Mouse (Mus musculus) erythroblast, adult 5-6 weeks (primary cell): ENCODE results near the gene Ppp1r27. TPM values are rescaled to one million over a fixed set of nuclear protein-coding genes. Genes with fewer than 3 reads are reported as not detected.
"Not testable (repeated sequence)": the region's sequence is repeated elsewhere in the genome, so short reads cannot be mapped to it uniquely, and the experiment has no call there.

Source experiments
- ATAC-seq: replicated peaks from 2 replicates; pipeline ENCODE4 v1.8.0; 2016; ENCODE audit warnings: moderate number of reproducible peaks, mild to moderate bottlenecking, moderate TSS enrichment, inconsistent platforms; ENCODE audit not compliant: poor library complexity, low FRiP score, severe bottlenecking
- total RNA-seq, 2 experiments: library from RNA; stranded (forward) in 1 of 2; stranded (reverse) in 1 of 2; fragments of 150-400 nt in 1 of 2; fragments of 200-764, 138-1000 nt in 1 of 2; gene quantifications; 2 replicates each; pipeline versions ENCODE4 v1.2.3 to v1.2.4; 2015 to 2017; ENCODE audit warnings: low replicate concordance in 2 of 2

Ppp1r27 gene
- not detected in 2 replicates for total RNA-seq (2015; ENCODE audit: low replicate concordance)
- total RNA-seq (2017; ENCODE audit: low replicate concordance) = not detected in 2 replicates

DNA sequence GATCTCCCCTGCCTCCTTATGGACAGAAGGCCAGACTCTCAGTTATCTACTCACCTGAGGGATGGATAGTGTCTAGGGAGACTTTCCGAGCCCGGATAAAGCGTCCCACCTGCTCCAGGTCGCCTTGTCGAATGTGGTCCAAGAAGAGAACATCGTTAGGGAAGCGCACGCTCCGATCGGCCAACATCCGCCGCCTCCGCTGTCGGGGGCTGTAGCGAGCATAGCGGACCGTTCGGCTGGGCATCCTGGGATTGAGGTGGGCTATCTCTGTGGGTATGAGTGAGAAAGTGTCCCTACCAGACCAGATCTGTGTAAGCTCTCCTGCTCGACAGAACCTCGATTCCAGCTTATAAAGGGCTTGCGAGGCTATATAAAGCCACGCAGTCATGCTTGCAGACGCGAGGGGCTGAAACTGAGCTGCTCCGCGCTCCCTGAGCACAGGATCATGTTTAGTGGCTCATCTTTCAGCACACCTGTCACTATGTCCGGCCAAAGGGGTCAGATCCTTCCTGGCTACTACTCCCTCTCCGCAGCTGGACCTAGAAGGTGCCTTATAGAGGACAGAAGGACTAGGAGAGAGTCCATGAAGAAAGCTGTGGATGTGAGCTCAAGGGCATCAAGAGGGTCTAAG lies at the start of gene Ppp1r27:
Ppp1r27 (minus strand) TSS at position 323 of the 631 bp plus-strand sequence.
- no peak for ATAC-seq

DNA sequence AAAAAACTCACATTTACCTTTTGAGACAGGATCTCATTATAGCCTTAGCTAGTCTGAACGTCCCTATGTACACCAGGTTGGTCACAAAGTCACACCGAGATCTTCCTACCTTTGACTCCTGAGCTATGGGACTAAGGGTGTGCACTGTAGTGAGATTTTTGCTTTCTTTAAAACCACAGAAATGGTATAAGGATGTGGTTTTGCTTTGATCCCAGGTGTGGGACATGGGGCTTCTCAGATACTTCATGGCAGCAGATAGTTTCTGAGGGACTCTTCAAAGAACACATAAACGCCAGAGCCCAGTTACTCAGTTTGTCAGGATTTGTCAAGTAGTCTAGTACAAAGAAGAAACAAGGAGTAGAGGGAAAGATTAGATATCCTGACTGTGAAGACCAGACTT lies 49.8 kb upstream of the Ppp1r27 start:
- ATAC-seq = no peak

DNA sequence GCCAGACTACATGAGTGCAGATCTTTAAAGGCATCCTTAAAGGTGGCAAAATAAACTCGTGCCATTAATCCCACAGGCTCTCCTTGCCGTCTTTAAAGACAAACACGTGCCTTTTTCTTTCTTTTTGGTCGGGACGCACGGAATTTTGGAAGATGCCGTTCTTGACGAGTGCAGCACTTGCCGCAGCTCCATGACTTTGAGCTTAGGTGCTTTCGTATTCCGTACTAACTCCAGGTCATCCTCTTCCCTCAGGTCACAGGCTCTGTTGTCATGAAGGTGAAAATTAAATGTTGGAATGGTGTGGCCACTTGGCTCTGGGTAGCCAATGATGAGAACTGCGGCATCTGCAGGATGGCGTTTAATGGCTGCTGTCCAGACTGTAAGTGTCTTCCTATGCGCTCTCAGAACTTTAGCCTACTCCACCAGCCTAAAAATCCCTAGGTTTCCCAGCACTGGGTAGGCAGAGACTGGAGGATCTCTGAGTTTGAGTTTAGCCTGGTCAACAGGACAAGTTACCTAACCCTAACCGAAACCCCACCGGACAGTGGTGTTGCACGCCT lies 48.1 kb upstream of the Ppp1r27 start:
- peak; percentile 27; the same call in 1 of the 2 replicates for ATAC-seq

DNA sequence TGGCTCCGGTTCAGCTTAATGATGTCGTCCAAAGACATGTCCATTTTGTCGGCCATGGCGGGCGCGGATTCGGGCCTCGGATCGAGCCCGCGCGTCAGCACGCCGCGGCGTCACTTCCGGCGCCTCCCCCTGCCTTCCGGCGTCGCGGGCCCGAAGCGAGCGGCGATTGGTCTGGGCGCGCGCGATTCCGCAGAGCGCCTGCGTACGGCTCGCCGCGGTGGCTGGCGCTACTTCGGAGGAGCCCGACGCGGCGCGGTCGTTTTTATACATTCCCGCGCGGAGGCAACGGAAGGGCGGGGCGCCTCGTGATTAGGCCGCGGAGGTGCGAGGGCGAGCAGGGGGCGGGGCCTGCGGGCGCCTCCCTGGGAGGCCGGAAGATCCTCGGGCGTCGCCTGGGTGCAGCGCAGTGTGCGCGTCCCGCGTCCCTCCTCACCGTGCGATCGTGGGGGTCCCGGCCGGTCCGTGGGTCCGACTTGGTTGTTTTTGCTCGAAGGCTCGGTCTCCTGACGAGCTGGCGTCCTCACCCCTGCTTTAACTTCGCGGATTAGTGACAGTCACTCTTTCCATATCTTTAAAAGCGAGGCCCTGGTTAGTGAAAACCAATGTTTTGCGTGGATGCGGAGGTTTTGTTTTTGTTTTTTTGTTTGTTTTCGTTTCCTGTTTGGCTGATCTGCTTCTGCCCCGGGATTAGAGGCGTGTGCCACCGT lies 47.5 kb upstream of the Ppp1r27 start, which contains the start of the genes Alyref and Anapc11:
Alyref (minus strand) TSS at position 83 of the 707 bp plus-strand sequence.
Anapc11 (plus strand) TSS at position 139 of the 707 bp plus-strand sequence.
- ATAC-seq = peak; percentile 90

DNA sequence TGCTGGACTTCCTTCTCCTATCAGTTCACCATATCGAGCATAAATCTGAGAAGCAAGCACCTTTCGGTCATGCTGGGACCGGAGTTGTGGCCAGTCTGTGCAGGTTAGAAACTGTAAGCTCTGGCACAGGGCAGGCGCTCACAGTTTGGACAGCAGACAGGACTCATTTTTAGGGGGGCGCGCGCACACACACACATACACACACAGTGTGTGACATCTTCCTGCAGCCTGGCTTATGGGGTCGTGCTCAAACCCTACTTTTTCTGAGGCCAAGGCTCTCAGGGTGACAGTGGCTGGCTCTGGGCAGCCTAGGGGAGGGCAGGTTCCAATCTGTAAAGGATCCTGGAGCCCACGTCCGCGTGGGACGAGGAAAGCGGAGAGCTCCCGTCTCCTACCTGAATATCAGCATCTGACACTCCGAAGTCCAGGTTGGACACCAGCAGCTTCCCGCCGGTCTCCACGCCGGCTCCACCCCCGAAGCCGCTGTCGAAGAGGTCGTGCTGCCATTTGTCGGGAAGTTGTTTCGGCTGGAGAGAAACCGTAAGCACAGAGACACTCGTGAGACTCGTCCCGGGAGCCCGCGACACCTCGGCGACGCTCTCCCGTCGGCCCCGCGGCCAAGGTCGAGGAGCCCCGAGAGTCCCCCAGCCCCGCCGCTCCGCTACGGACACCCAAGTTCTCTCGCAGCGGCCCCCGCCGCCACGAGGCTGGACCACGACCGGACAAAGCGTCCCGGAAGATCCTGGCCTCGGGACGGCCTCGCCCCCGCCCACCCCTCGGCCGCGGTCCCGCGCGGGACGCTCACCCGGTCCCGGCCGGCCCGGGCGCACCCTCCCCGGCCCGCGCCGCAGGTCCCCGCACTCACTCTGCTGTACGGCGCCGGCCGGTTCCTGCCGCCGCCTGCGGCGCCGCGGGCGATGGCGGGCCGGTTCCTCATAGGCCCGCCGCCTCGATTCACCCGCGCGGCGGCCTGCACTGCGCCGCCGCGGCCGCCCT lies 46.6 kb upstream of the Ppp1r27 start:
- ATAC-seq = 0 out of 2 replicates have a peak, but pooled peaks have one; percentile 20

DNA sequence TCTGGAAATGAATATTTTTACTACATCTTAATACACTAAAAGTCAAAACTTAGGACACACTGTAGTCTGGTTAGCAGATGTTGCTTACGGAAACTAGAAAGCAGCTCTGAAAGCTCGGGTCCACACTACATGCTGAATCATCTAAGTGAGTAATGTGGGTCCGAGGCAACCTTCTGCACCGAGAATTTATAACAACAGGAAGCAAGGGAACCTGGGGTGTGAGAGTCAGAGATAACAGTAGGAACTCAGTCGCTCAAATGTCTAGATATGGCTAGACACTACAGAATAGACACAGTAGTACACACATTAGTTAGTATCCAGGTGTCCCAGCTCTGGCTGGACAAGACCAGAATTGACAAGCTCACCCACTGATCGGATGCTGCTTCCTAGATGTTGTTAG lies 37.6 kb upstream of the Ppp1r27 start:
- no peak for ATAC-seq

DNA sequence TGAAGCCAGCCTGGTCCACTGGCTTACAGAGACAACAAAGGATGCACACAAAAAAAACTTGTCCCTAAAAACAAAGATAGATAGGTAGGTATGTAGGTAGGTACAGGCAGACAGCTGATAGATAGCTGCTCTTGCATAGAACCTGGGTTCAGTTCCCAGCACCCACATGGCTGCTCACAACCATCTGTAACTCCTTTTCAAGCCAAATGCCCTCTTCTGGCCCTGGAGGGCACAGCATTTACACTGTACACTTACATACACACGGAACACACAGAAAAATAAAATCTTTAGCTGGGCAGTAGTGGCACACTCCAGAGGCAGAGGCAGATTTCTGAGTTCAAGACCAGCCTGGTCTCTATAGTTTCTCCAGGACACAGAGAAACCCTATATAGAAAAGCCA lies 33.0 kb upstream of the Ppp1r27 start:
- no peak for ATAC-seq

DNA sequence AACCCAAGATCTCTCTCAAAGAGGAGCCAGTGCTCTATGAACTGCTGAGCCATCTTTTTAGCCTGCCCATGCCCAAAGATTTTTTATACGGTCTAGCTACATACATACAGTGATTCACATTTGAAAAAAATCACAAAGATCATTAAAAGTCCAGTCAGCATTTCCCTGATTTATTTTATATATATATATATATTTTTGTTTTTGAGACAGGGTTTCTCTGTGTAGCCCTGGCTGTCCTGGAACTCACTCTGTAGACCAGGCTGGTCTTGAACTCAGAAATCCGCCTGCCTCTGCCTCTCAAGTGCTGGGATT lies 32.0 kb upstream of the Ppp1r27 start:
- ATAC-seq = not testable (repeated sequence)

DNA sequence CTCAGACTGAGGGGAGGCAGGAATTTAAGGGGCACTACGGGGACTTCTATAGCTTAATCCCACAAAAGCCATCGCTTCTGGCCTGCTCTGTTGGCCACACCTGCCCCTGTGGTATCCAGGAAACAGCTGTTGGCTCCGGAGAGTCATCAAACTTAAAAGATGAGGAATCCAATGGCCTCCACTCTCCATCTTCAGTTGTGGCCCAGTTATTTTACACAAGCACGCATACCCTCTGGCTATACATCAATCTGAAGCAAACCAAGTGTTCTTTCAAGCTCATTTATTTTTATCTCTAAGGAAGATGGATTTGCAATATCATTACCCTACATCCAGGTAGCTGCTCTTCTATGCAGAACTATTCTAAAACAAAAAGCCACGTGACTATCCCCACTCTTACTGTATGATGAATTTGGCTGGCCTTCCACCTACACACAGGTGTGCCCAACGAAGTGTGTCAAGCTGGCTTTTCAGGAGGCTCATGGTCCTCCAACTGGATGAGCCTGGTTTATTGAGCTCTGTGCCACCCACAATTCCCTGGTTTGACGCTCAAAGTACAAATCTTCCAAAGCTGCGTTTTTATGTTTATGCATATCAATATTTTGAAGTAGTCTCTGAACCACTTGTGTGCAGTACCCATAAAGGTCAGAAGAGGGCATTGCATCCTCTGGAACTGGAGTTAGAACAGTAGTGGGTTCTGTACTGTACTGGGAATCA lies 31.5 kb upstream of the Ppp1r27 start:
- ATAC-seq = no peak

DNA sequence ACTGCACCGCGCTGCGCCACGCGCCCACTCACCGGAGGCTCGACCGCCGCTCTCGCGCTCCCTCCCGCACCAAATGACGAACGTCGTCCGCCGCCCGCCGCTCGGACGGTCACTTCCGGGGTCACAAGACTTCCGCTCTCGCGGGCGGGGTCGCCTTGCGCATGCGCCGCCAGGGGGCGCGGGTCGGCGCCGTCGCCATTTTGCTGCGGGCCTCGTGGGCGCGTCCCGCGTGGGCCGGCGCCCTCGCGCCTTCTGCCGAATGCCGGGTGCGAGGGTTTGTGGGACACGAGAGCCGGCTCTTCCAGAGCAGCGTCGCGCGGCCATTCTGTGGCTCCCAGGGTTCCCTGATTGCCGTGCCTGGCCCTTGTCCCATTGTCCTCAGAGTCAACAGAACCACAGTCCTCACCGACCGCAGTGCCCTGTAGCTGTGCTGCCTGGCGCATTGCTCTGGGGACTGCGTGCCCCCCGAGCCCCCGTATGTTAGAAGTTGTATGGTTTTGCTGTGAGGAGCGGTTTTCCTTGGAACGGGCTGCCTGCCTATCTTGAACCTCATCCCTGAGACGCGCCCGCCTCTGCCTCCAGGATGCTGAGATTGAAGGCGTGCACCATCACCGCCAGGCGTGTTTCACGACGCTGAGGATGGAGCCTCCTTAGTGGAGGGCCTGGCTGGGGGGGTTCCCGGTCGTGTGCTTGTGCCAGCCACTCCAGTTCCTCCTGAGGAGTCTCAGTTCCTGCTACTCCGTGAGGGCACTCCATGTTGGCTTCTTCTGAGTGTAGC lies 30.7 kb upstream of the Ppp1r27 start, which contains the start of gene Arhgdia:
Arhgdia (minus strand) TSS at position 135 of the 778 bp plus-strand sequence.
- peak; percentile 53 for ATAC-seq

DNA sequence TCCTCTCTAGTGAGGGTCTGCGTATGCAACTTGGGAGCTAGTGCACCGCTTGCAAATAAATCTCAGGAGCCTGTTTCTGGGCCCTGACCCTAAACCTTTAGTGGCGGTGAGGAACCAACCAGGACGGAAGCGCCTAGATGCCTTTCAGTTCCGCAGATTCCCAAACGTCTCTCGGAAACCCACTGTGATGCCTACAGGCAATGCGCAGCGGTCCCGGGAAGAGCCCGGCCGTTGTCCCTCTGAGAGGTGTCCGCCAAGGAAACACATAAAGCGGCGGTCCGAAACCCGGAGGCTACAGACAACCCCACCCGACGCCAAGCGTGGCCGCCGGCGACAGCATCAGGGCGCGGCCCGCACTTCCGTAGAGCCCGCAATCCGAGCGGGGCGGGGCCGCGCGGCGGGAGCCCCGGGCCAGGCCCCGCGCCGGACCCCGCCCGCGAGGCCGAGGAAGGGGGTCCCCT lies 30.0 kb upstream of the Ppp1r27 start:
- ATAC-seq = peak; percentile 55

DNA sequence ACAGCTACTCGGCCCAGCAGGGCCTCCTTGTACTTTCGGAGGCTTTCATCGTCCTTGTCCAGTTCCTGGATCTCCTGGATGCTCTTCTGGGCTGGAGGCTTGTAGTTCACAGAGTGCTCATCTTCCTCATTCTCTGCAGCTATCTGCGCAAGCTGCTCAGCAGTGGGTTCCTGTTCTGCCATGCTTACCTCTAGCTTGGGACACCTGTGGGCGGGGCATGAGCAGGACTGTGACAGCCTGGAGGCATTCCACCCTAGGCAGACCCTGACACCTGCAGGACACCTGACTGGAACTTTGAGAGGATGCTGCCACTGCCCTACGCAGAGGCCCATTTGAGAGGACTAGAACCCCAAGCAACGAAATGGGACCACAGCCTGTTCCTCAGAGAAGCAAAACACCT lies 29.3 kb upstream of the Ppp1r27 start:
- peak; percentile 11; the same call in 1 of the 2 replicates for ATAC-seq

DNA sequence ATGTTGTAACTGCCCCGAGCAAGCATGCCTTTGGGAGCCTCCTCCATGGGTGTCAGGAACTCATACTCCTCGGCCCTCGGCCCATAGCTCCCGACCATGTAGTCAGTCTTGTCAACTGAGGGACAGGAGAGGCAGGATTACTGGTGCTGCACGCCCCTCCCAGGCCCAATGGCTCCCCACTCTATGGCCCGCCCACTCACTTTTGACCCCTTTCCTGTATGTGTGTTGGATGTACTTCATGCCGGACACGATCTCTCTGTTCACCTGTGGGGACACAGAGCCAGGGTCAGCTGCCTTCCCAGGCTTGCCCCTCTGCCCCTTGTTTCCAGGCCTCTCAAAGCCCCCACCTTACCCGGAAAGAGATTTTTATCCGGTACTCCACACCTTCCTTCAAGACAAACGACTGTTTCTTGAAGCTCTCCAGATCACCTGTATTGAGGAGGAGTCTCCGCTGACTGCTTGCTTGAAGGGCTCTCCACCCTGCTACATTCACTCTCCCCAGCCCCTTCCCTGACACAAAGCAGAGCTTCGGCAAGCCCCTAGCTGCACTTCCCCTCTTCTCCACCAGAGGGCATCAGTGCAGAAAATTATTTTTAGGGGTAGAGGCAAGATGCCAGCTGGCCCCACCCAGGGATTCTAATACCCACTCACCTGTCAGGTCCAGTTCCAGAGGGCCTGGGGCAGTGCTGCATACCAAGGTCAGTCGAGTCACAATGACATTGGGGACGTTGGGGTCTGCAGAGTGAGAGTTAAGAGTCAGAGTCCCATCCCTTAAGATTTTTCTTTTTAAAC lies 28.6 kb upstream of the Ppp1r27 start:
- ATAC-seq = peak; percentile 53

DNA sequence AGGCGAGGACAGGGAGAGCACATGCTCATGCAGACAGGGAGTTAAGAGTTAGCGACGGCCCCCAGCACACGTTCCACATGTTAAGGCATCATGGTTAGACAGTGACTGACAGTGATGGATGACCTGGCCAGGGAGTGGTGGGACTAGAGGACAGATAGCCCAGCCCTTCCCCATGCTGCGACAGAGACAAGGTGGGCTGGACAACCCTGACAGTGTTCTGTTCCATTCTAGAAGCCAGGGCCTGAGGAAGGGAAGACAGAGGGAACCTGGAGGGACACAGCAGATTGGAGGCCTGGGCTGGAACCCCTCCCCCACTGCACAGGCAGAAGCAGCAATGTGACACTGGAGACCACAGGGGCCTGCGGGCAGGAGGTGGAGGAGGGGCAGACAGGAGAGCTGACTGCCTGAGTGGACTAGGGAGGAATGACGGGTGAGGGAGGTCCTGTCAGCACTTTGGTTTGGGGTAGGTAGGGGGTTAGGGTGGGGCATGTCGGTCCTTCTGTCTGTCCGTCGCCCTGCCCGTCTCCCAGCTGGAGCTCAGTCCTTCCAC lies 27.8 kb upstream of the Ppp1r27 start:
- ATAC-seq = no peak

DNA sequence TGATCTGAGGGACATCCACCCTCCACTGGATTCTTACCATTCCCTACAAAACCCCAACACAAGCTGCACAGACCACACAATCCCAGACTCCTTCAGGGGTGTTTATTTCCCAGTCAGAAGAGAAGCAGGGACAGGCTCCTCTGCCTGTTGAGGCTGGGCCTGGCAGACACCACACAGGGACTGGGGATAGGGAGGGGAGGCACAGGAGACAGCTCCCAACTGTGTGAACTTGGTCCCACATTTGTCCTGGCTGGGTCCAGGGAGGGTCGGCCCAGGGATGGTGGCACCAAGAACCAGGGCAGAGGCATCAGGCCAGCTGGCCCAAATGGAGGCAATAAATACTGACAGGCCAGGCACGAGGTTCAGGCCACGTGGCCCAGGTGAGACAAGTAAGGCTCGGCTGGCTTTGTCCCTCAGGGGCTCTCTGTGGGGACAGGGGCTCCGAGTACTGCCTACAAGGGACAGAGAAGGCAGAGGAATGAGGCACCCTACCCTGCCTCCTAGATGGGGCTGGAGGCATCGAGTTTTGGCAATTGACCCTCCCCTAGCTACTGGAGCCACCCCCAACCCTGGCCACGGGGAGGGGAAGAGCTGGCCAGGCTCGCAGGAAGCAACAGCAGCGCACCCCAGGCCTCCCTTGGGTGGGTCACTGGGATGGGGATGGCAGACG lies 27.2 kb upstream of the Ppp1r27 start:
- ATAC-seq = no peak

DNA sequence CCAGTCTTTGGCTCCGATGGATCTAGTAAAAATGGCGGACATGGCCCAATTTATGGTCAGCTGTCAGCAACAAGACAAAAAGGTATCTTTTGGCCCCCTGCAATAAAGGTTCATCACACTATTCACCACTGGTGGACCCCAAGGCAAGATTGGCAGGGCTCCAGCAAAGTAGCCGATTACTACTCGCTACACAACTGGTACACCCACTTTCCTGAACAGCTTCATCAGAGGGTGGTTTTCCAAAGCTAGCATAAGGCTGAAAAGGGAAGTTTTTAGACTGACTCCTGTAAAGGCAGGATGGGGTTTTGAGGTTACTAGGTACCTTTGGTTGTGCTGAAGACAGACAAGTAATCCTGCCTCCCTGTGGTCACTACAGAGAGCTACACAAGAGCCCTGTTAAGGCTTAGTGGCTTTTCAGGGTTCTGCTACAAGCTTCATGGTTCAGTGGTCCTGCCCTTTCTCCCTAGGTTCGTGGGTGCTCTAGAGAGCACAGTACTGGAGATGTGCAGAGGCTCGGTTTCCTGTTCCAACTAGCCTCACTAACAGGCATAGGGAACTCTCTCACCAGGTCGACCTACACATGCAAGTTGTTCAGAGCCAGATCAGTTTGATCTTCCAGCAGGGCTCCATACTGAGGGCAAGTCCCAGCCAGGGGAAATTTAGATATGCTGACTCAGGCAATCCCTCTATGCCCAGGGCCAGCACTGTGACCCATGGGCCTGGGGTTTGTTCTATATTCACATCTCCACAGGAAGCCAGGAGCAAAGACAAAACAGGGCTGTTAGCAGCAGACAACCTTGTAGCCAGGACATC lies 26.5 kb upstream of the Ppp1r27 start:
- no peak for ATAC-seq
